Mouse (Mus musculus): ENCODE measurements around the gene Traf5. TPM values are rescaled to one million over a fixed set of nuclear protein-coding genes. Genes with fewer than 3 reads are reported as not detected.

Traf5 gene
- total and polyA plus RNA-seq, 2 experiments from 2014 or later, result 1.5 to 2.0 TPM

- H3K27me3 ChIP-seq (ENCODE audit: insufficient read depth, low read length), result no peaks in the 10 kb centered on the region
- ATAC-seq, result no peak
- H3K4me3 ChIP-seq (ENCODE audit: low read depth, low read length), result no peak overlapping the region
- H3K36me3 ChIP-seq (ENCODE audit: insufficient read depth), result no peaks in the 10 kb centered on the region
- DNase-seq, result no peak
- no peaks in the 10 kb centered on the region for H3K4me1 ChIP-seq (ENCODE audit: insufficient read depth)
- H3K4me2 ChIP-seq (ENCODE audit: low read depth), result no peak overlapping the region
- H3K27ac ChIP-seq (ENCODE audit: low read depth, low read length), result no peak overlapping the region
- no peak for TF ChIP-seq CTCF (IDR thresholded peaks at IDR 0.05; ENCODE audit: low read depth)
- H3K9me3 ChIP-seq (ENCODE audit: low read length), result no peaks in the 10 kb centered on the region
- no peak overlapping the region for H3K9ac ChIP-seq
Observed at GRCm38 (mm10) chr1:191999022-191999421, 93.3 kb downstream of the Traf5 start.

- DNase-seq (no peak), ATAC-seq (no peak)
- no peaks in the 10 kb centered on the region for H3K27me3 ChIP-seq (ENCODE audit: insufficient read depth, low read length)
- 88% methylated on average over 8 of the region's 8 CpGs for WGBS
- H3K9ac ChIP-seq, result no peak overlapping the region
- no peak for TF ChIP-seq CTCF (IDR thresholded peaks at IDR 0.05; ENCODE audit: low read depth)
- no peak overlapping the region for H3K4me3 ChIP-seq (ENCODE audit: low read depth, low read length)
- H3K4me2 ChIP-seq (ENCODE audit: low read depth), result no peak overlapping the region
- H3K27ac ChIP-seq (ENCODE audit: low read depth, low read length), result no peak overlapping the region
- H3K36me3 ChIP-seq (ENCODE audit: insufficient read depth), result no peaks in the 10 kb centered on the region
- no peaks in the 10 kb centered on the region for H3K4me1 ChIP-seq (ENCODE audit: insufficient read depth)
- H3K9me3 ChIP-seq (ENCODE audit: low read length), result no peaks in the 10 kb centered on the region
Observed at GRCm38 (mm10) chr1:191996621-191997185, 95.7 kb downstream of the Traf5 start.

DNA sequence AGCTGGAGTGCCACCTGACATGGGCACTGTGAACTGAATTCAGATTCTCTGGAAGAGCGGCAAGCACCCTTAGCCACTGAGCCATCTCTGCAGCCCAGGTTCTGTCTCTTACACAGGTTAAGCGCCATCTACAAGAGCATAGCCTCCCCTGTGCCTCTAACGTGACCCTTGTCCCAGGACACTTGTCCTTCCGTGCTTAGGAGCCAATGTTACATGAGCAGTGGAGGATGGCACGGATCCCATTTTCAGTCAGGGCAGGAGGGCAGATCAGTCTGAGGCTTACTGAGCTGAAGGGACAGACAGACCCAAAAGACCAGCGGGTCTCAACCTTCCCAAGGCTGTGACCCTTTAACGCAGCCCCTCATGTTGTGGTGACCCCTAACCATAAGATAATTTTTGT, 96.4 kb downstream of the Traf5 start:
- Histone ChIP-seq H3K36me3 (ENCODE audit: insufficient read depth) (no peaks in the 10 kb centered on the region), H3K27me3 (ENCODE audit: insufficient read depth, low read length) (no peaks in the 10 kb centered on the region), H3K27ac (ENCODE audit: low read depth, low read length) (no peak overlapping the region), H3K4me2 (ENCODE audit: low read depth) (no peak overlapping the region), H3K4me1 (ENCODE audit: insufficient read depth) (no peaks in the 10 kb centered on the region), H3K4me3 (ENCODE audit: low read depth, low read length) (no peak overlapping the region), H3K9ac (no peak overlapping the region), H3K9me3 (ENCODE audit: low read length) (no peaks in the 10 kb centered on the region)
- ATAC-seq (no peak), DNase-seq (no peak)
- no peak for TF ChIP-seq CTCF (IDR thresholded peaks at IDR 0.05; ENCODE audit: low read depth)
- 92% methylated on average over 7 of the region's 7 CpGs for WGBS

DNA sequence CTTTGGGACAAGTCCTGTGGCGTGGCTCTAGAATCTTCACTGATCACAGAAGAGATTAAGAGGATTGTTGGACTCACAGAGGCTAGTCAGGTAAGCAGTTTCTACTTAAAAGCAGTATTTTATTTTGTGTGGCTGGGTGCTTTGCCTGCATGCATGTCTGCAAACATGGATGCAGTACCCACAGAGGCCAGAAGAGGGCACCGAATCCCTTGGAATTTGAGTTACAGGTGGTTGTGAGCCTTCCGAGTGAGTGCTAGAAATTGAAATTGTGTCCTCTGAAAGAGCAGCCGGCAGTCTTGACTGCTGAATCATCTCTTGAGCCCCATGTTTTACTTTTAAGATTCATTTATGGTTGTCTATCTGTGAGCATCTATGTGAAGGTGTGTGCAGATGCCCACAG, 96.9 kb downstream of the Traf5 start:
- DNase-seq, result peak; percentile 53
- TF ChIP-seq CTCF (IDR thresholded peaks at IDR 0.05; ENCODE audit: low read depth), result peak; percentile 69
- no peak for ATAC-seq
- no peak overlapping the region for H3K27ac ChIP-seq (ENCODE audit: low read depth, low read length)
- no peaks in the 10 kb centered on the region for H3K27me3 ChIP-seq (ENCODE audit: insufficient read depth, low read length)
- no peaks in the 10 kb centered on the region for H3K9me3 ChIP-seq (ENCODE audit: low read length)
- WGBS, result 54% methylated on average over 4 of the region's 4 CpGs
- H3K4me1 ChIP-seq (ENCODE audit: insufficient read depth), result no peaks in the 10 kb centered on the region
- no peak overlapping the region for H3K4me3 ChIP-seq (ENCODE audit: low read depth, low read length)
- no peaks in the 10 kb centered on the region for H3K36me3 ChIP-seq (ENCODE audit: insufficient read depth)
- H3K4me2 ChIP-seq (ENCODE audit: low read depth), result no peak overlapping the region
- H3K9ac ChIP-seq, result no peak overlapping the region

DNA sequence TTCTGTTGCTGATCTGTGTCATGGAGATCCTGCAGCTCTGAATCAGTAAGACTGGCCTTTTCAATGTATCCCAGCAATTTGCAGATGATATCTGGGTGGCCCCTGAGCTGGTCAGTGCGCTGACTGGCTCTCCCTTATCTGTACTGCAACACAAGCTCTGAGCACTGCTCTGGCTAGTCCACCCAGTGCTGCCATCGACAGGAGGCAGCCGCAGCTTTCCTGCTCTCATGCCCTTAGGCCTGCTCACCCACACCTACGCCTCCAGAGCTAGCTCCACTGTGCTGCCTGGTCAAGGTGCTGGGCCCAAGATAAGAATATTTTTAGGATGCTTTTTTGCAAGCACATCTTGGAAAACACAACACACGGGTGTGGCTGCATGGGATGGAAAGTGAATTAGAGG, 97.9 kb downstream of the Traf5 start:
- H3K36me3 ChIP-seq (ENCODE audit: insufficient read depth), result no peaks in the 10 kb centered on the region
- ATAC-seq, result no peak
- H3K27ac ChIP-seq (ENCODE audit: low read depth, low read length), result no peak overlapping the region
- no peak overlapping the region for H3K4me2 ChIP-seq (ENCODE audit: low read depth)
- no peak for DNase-seq
- TF ChIP-seq CTCF (IDR thresholded peaks at IDR 0.05; ENCODE audit: low read depth), result no peak
- H3K27me3 ChIP-seq (ENCODE audit: insufficient read depth, low read length), result no peaks in the 10 kb centered on the region
- H3K4me3 ChIP-seq (ENCODE audit: low read depth, low read length), result no peak overlapping the region
- 83% methylated on average over 5 of the region's 5 CpGs for WGBS
- no peak overlapping the region for H3K9ac ChIP-seq
- 0 out of 2 replicates have a peak, but pooled peaks cover 1% of the 10 kb centered on the region for H3K4me1 ChIP-seq (ENCODE audit: insufficient read depth)
- H3K9me3 ChIP-seq (ENCODE audit: low read length), result no peaks in the 10 kb centered on the region

GRCm38 (mm10) chr1:191992040-191992780, 100.1 kb downstream of the Traf5 start:
- Histone ChIP-seq H3K4me3 (ENCODE audit: low read depth, low read length) (no peak overlapping the region), H3K4me1 (ENCODE audit: insufficient read depth) (0 out of 2 replicates have a peak, but pooled peaks cover 2% of the 10 kb centered on the region), H3K4me2 (ENCODE audit: low read depth) (no peak overlapping the region), H3K9ac (no peak overlapping the region), H3K36me3 (ENCODE audit: insufficient read depth) (no peaks in the 10 kb centered on the region), H3K9me3 (ENCODE audit: low read length) (no peaks in the 10 kb centered on the region), H3K27me3 (ENCODE audit: insufficient read depth, low read length) (no peaks in the 10 kb centered on the region), H3K27ac (ENCODE audit: low read depth, low read length) (0 out of 2 replicates have a peak overlapping the region, but pooled peaks have one; percentile 9)
- TF ChIP-seq CTCF (IDR thresholded peaks at IDR 0.05; ENCODE audit: low read depth), result no peak
- ATAC-seq (peak; percentile 56), DNase-seq (no peak)
- 77% methylated on average over 7 of the region's 7 CpGs for WGBS

DNA sequence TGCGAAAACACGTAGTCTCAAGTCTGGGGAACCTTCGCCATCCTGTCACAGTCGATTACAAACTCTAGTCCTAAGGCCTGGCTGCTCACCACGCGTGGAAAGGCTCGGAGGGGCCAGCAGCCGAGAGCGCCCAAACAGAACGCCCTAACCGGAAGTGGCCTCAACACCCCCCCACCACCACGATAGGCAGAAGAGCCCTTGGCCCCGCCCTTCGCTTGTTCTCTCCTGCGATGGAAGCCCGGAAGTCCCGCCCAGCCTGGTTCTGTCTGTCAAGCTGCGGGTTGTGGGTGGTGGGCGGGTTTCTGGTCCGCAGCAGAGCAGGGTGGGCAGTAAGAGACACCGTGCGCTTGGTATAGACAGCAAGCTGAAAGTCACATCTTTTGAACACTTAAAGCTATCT, 102.4 kb downstream of the Traf5 start:
- Histone ChIP-seq H3K36me3 (ENCODE audit: insufficient read depth) (no peaks in the 10 kb centered on the region), H3K27ac (ENCODE audit: low read depth, low read length) (peak overlapping the region; percentile 62), H3K4me1 (ENCODE audit: insufficient read depth) (0 out of 2 replicates have a peak, but pooled peaks cover 2% of the 10 kb centered on the region), H3K9me3 (ENCODE audit: low read length) (no peaks in the 10 kb centered on the region), H3K27me3 (ENCODE audit: insufficient read depth, low read length) (no peaks in the 10 kb centered on the region), H3K9ac (peak overlapping the region; percentile 54), H3K4me2 (ENCODE audit: low read depth) (peak overlapping the region; percentile 56), H3K4me3 (ENCODE audit: low read depth, low read length) (peak overlapping the region; percentile 48)
- TF ChIP-seq CTCF (IDR thresholded peaks at IDR 0.05; ENCODE audit: low read depth), result no peak
- peak; percentile 97 for DNase-seq
- WGBS, result 4% methylated on average over 22 of the region's 22 CpGs
- ATAC-seq, result peak; percentile 100

Measured in forebrain, postnatal 0 days (tissue).